Mouse (Mus musculus): Measurements from ENCODE around the gene Il12rb2. TPM values are rescaled to one million over a fixed set of nuclear protein-coding genes. Genes with fewer than 3 reads are reported as not detected.

The Il12rb2 gene
- total and polyA plus RNA-seq, 3 experiments = 0.08 TPM; not detected in 2

- Histone ChIP-seq H3K4me1 (ENCODE audit: control insufficient read depth in 1 of 2, insufficient read depth in 2 of 2) (no peaks in the 10 kb centered on the region), H3K27me3 (replicated peaks) (no peaks in the 10 kb centered on the region), H3K4me3 (replicated peaks in 1 of 3; ENCODE audit: low read depth in 2 of 3, low read length in 2 of 3, poor library complexity in 1 of 3) (no peak overlapping the region), H3K27ac (ENCODE audit: insufficient read depth, low read depth) (no peak overlapping the region), H3K9me3 (replicated peaks; ENCODE audit: low read length) (no peaks in the 10 kb centered on the region), H3K4me2 (ENCODE audit: insufficient read depth, low read depth, poor library complexity, severe bottlenecking) (no peak overlapping the region), H3K79me2 (replicated peaks; ENCODE audit: control insufficient read depth, extremely low read depth, insufficient read depth, poor library complexity, severe bottlenecking) (no peaks in the 10 kb centered on the region), H3K36me3 (replicated peaks in 1 of 2; ENCODE audit: control insufficient read depth in 1 of 2, insufficient read depth in 1 of 2, low read length in 1 of 2) (no peaks in the 10 kb centered on the region), H3K9ac (ENCODE audit: insufficient read depth, low read depth) (no peak overlapping the region)
- in situ Hi-C loops (cut with MboI; ENCODE audit: low pct_ligation_motif_present, low pct_unique_long_range_greater_than_20kb, low sequenced_read_pairs) (loop anchor here (25.0 kb wide), 1 partner anchor 356 kb away; no protein-coding TSS in a partner anchor), dilution Hi-C loops (cut with MboI; ENCODE audit: extremely low pct_ligation_motif_present, extremely low pct_unique_long_range_greater_than_20kb, low sequenced_read_pairs) (no loop called here)
- DNase-seq (ENCODE audit: extremely low read depth) = no peak
- TF ChIP-seq KAT2A (IDR thresholded peaks at IDR 0.05; ENCODE audit: insufficient replicate concordance, low read length) = no peak
- no peak for TF ChIP-seq ETS1 (conservative IDR thresholded peaks at IDR 0.05; ENCODE audit: low read depth, low read length)
- TF ChIP-seq NELFE (IDR thresholded peaks at IDR 0.05; ENCODE audit: low read depth, low read length) = no peak
- TF ChIP-seq POLR2AphosphoS2 (IDR thresholded peaks at IDR 0.05; ENCODE audit: low read depth, low read length) = no peak
- no peak for TF ChIP-seq SMC3 (IDR thresholded peaks at IDR 0.05; ENCODE audit: low read depth, low read length)
- no peak for TF ChIP-seq NRF1 (IDR thresholded peaks at IDR 0.05; ENCODE audit: low read depth, low read length)
- no peak for TF ChIP-seq CHD1 (IDR thresholded peaks at IDR 0.05; ENCODE audit: low read depth, low read length)
- TF ChIP-seq RCOR1 (conservative IDR thresholded peaks at IDR 0.05; ENCODE audit: low read depth, low read length) = no peak
- TF ChIP-seq MAFK (IDR thresholded peaks at IDR 0.05; ENCODE audit: insufficient replicate concordance, low read length) = no peak
- TF ChIP-seq TCF12 (IDR thresholded peaks at IDR 0.05; ENCODE audit: low read depth, low read length) = no peak
- no peak for TF ChIP-seq MEF2A (IDR thresholded peaks at IDR 0.05; ENCODE audit: borderline replicate concordance, low read depth, low read length)
- no peak for TF ChIP-seq ZMIZ1 (IDR thresholded peaks at IDR 0.05; ENCODE audit: low read depth, low read length)
- no peak for TF ChIP-seq CHD2 (IDR thresholded peaks at IDR 0.05; ENCODE audit: low read length)
- no peak for TF ChIP-seq ZNF384 (IDR thresholded peaks at IDR 0.05; ENCODE audit: low read depth, low read length)
- no peak for TF ChIP-seq MAX (IDR thresholded peaks at IDR 0.05; ENCODE audit: low read length)
- no peak for TF ChIP-seq RAD21 (IDR thresholded peaks at IDR 0.05; ENCODE audit: low read depth, low read length)
Measured at GRCm38 (mm10) chr6:67317827-67318338, 58.1 kb downstream of the Il12rb2 start.

GRCm38 (mm10) chr6:67317068-67317467, 58.9 kb downstream of the Il12rb2 start:
- Histone ChIP-seq H3K4me1 (ENCODE audit: control insufficient read depth in 1 of 2, insufficient read depth in 2 of 2) (no peaks in the 10 kb centered on the region), H3K27ac (ENCODE audit: insufficient read depth, low read depth) (no peak overlapping the region), H3K79me2 (replicated peaks; ENCODE audit: control insufficient read depth, extremely low read depth, insufficient read depth, poor library complexity, severe bottlenecking) (no peaks in the 10 kb centered on the region), H3K27me3 (replicated peaks) (no peaks in the 10 kb centered on the region), H3K36me3 (replicated peaks in 1 of 2; ENCODE audit: control insufficient read depth in 1 of 2, insufficient read depth in 1 of 2, low read length in 1 of 2) (no peaks in the 10 kb centered on the region), H3K4me3 (replicated peaks in 1 of 3; ENCODE audit: low read depth in 2 of 3, low read length in 2 of 3, poor library complexity in 1 of 3) (no peak overlapping the region), H3K9me3 (replicated peaks; ENCODE audit: low read length) (no peaks in the 10 kb centered on the region), H3K9ac (ENCODE audit: insufficient read depth, low read depth) (no peak overlapping the region), H3K4me2 (ENCODE audit: insufficient read depth, low read depth, poor library complexity, severe bottlenecking) (no peak overlapping the region)
- DNase-seq (ENCODE audit: extremely low read depth) = no peak
- dilution Hi-C loops (cut with MboI; ENCODE audit: extremely low pct_ligation_motif_present, extremely low pct_unique_long_range_greater_than_20kb, low sequenced_read_pairs) = no loop called here
- in situ Hi-C loops (cut with MboI; ENCODE audit: low pct_ligation_motif_present, low pct_unique_long_range_greater_than_20kb, low sequenced_read_pairs) = loop anchor here (25.0 kb wide), 1 partner anchor 355 kb away; no protein-coding TSS in a partner anchor
- no peak for TF ChIP-seq POLR2AphosphoS2 (IDR thresholded peaks at IDR 0.05; ENCODE audit: low read depth, low read length)

Data from CH12.LX (cell line).